Mouse (Mus musculus) skeletal muscle tissue, postnatal 0 days (tissue): Measurements from ENCODE around the gene Wdfy1. TPM values are rescaled to one million over a fixed set of nuclear protein-coding genes. Genes with fewer than 3 reads are reported as not detected.

Experiments
- polyA plus RNA-seq: library from polyadenylated mRNA; unstranded; fragments of >200 nt; fragmentation: Nextera tagmentation; extraction: Ambion mirVana; gene quantifications from 2 replicates; pipeline ENCODE4 v1.2.1, GENCODE M21; 2015

Wdfy1 gene
- polyA plus RNA-seq = 31.5 and 33.3 TPM in 2 replicates

DNA sequence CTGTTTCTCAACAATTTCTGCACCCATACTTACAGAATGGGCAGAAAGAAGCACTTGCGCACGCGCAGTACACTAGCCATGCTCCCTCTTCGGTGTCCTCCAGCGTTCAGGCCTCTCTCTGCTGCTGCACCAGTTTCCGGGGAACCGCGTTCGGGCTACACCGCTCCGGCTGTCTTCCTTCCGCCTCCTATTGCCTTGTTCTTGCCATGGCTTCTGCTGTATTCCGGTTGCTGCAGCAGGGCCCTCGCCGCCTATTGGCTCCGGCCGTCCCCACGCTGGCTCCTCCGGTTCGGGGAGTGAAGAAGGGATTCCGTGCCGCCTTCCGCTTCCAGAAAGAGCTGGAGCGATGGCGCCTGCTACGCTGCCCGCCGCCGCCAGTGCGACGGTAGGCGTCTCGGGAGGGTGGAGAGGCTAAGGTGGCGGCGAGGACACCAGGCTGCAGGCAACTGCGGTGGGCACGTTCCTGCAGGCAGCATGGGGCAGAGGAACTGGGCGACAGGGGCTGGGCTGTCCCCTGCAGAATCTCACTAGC lies at the start of gene Wdfy1, which contains the start of gene Mrpl44:
Gene Wdfy1 (minus strand): TSS at position 217 of the 532 bp plus-strand sequence.
Gene Mrpl44 (plus strand): TSS at position 92 of the 532 bp plus-strand sequence.

DNA sequence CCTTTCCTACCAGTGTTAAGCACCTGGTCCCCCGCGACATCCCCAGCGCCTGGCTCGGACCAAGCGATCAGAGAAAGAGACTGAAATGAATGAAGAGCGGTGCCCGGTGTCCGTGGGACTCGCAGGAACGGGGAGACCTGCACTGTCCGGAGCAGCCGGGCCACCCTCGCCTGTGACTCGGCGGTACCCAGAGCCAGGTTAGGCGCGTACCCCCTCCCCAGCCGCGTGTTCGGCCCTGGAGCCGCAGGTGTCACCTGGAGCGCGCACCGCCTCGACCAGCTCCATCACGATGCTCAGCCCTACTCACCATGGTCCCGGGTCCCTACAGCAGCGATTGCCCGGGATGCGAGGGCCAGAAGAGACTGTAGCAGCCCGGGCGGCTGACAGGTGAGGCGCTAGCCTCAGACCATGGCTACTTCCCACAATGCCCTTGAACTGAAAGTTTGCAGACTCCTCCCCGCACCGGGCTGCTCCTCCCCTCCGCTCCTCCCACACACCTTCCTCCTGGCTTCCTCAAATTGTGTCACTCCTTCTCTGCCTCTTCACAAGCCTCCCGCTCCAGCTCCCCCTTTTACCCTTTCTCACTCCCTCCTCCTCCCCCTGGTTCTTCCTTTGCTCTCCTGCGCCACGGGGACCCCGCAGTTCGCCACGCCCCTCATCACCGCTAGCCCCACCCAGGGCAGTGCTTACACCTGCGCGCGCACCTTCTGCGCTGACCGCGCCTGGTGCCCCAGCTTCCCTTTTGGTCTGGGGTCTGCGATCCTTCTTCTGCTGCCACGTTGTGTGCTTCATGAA lies 104.2 kb downstream of the Wdfy1 start, which contains the start of gene Ap1s3:
Gene Ap1s3 (minus strand): TSS at position 430 of the 795 bp plus-strand sequence.

Other genes starting within 250 kb of the Wdfy1 start
- gene Ap1s3, start 104.2 kb downstream of the Wdfy1 start, polyA plus RNA-seq = not detected in 2 replicates
- gene Mrpl44, start 125 bp downstream of the Wdfy1 start, polyA plus RNA-seq = 56.2 and 60.2 TPM in 2 replicates
- 73.2 and 77.1 TPM in 2 replicates for gene Serpine2, start 85.0 kb upstream of the Wdfy1 start, polyA plus RNA-seq